Mouse (Mus musculus): ENCODE measurements around the gene March1.

DNA sequence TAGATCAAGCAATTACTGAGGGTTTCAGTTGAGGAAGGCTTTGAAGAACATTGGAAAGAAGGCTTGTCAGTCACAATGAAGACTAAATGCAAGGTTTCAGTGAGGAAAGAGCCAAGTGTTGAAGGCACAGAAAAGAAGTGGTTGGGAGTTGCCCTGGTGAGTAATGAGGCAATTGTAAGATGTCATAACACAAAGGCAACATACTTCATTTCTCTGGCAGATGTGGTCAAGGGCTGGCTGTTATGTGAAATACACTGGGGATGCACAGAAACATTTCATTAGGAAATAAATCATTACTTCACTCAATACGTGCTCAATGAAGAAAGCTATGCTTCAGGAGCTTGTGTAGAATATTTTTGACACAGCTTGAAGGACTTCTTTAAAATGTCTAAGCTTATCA lies 725.2 kb downstream of the March1 start:
- TF ChIP-seq CTCF (IDR thresholded peaks at IDR 0.05; ENCODE audit: low read depth, low read length) (no peak), POLR2A (IDR thresholded peaks at IDR 0.05; ENCODE audit: extremely low read depth, insufficient read depth, low read length) (no peak)

Measured in liver, adult 2 months (tissue).